Mouse (Mus musculus) cortical plate, adult 2 months (tissue): Measurements from ENCODE around the gene Nosip.

Source experiments
- CTCF ChIP-seq: fragments of 200-500 bp; IDR thresholded peaks from 2 replicates; pipeline ENCODE4 v1.5.1; 2011; ENCODE audit warnings: mild to moderate bottlenecking, control low read depth, low read length; ENCODE audit not compliant: insufficient read depth; ENCODE audit errors: extremely low read depth
- POLR2A ChIP-seq: fragments of 200-500 bp; IDR thresholded peaks from 2 replicates; pipeline ENCODE4 v1.6.1; 2011; ENCODE audit warnings: mild to moderate bottlenecking, low read length, control low read depth; ENCODE audit not compliant: insufficient read depth; ENCODE audit errors: extremely low read depth

DNA sequence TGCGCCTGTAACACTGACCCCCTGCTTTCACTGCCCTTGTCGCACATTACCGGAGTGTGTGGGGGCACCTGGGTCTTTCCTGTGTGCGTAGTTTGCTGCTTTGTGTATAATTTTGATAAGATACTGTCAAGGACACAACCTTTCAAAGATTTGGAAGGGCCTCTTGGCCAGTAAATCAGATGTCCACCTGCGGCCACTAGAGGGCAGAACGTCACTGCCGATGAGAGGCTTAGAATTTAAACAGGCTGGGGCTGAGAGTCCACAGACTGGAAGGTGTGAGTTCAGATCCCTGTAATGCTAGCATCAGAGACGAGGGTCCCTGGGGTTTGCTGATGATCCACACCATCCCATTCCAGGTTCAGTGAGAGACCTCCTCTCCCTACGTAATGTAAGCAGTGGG lies 16.3 kb downstream of the Nosip start:
- TF ChIP-seq CTCF (peak; percentile 62), POLR2A (no peak)
